Mouse (Mus musculus) adrenal gland, adult 8-10 months (tissue): ENCODE measurements around the gene Trmt10a. TPM values are rescaled to one million over a fixed set of nuclear protein-coding genes. Genes with fewer than 3 reads are reported as not detected.
A peak's percentile ranks its signal among the peaks of the same experiment; 100 is the strongest.

Source experiments
- DNase-seq: peaks from one replicate; pipeline ENCODE4 v3.0.0; 2022
- total RNA-seq, 4 experiments: library from RNA; stranded (reverse); gene quantifications; 2 replicates each; pipeline ENCODE4 v1.2.4; 2022

The Trmt10a gene
- 1 to 10 TPM; 4.9 to 9.2 (median 7.0) TPM for total RNA-seq

DNA sequence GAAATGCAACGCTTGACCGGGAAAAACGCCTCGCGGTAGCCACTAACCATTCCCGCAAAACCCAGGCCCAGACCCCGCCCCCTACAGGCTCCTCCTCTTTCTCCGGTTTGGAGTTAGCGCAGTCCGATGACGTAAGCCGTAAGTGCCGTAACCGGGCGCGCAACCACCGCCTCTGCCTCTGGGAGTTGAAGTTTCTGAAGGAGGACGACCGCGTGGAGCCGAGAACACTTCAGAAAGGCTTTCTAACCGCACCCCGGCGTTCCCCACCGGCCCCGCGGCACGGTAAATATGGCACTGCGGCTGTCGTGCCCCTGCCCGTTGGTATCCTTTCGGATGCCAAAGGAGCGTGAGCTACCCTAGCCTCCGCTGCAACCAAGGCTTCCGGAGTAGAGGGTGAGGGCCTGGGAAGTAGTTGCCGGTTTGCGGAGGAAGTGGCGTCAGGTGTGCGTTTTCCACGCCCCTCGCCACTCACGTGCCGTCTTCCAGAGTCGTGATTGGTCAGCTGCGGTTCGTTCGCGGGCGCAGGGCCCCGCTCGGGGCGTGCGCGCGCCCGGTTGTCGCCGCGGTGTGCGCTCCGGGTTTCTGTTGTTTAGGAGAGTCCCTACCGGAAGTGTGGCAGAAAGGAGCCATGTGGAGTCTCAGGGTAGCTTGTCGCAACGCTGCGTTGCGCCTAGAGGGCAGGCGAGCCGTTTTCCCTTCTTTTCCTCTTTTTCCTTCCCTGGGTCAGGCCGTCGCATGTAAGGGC, at the start of gene Trmt10a:
Gene Trmt10a, plus strand, starts transcription at position 134 of the 745 bp plus-strand sequence.
- DNase-seq, result peak; percentile 97

DNA sequence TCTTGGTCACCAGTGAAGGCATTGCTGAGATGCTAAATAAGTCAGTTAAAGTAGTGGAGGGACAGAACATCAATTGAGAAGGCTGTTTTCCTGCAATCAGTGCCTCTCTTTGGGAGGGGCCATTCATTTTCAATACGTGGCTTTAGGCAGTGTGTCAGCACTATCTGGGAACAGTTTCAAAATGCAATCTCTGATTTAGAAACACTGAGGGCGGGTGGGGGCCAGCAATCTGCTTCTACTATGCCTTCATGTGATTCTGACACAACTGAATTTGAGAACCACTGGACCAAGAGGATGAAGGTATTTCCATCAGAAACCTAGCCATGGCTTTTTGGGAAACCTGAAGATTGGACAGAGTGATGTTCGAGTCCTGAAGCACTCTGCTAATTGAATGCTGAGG, 47.9 kb upstream of the Trmt10a start:
- no peak for DNase-seq

DNA sequence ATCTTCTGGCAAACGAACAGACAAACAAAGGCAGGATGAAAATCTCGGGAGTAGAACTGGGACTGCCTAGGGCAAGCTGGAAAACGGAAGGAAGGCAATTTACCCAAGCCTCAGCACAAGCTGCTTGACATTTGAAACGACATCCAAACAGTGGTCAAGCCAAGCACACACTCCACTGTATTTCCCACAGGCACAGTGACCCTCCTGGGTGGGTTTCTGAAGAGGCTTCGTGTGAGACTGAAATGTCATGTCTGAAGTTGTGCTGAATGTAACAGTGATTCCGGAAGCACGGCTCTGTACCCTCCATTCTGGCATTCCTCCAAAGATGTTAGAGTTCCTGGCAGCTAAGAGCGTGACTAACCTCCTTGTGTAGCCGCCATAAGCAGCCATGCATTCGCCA, 47.5 kb upstream of the Trmt10a start:
- DNase-seq, result no peak

DNA sequence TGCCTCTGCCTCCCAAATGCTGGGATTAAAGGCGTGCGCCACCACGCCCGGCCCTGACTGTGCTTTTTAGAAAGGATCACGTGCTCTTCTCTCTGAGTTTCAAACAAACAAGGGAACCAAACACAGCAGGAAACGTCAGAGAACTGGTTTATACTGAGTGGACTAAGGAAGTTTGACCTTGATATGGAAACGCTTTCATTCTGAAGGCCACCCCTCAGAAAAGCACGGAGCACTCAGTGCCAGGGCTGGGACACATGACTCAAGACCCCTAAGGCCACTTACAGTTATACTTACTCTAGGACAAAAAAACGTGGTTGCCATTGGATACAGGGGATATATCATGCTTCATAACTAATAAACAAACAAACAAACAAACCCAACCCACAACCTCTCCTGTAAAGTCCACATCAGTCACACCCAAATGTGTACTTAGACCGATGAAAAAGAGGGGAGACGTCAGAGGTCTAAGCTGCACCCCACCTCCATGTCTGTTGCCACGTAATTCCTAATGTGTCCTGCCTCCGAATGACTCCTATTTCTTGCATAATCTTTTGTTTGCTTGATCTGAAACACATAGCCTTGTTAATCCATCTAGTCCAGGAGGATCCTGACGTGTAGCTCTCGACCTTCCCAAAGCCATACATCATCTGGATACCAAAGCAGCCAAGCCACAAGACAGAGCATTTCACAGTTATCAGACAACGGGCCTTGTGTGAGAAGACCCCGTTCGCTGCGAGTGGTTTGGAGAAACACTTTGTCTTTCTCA, 46.8 kb upstream of the Trmt10a start:
- peak; percentile 29 for DNase-seq

DNA sequence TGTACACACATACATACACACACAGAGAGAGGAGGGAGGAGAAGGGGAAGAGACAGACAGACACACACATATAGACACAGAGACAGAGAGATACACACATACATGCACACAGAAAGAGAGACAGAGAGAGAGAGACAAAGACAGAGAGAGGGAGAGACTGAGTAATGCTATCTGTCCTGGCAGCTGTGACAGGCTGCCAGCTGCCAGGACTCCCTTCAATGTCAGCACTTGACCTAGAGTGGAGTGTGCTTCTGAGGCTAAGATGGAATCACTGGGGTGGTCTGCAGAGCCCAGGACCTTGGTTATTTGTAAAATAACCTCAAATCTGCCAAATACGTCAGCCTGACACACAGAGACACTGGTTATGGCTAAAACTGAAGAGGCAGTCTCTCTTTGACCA, 45.5 kb upstream of the Trmt10a start:
- peak; percentile 26 for DNase-seq

DNA sequence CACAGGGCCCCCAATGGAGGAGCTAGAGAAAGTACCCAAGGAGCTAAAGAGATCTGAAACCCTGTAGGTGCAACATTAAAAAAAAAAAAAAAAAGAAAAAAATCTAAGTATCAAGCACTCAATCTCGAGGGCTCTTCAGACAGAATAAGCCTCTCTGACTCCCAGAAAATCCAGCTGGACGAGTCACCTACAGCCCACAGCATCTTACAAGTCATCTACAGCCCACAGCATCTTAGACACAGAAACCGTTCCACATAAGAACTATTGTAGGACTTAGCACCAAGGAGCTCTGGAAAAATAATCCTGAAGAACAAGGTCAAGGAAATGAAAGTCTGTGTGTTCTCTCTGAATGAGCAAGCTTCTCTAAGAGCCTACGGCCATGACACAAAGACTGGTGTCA, 41.3 kb upstream of the Trmt10a start:
- DNase-seq, result no peak

DNA sequence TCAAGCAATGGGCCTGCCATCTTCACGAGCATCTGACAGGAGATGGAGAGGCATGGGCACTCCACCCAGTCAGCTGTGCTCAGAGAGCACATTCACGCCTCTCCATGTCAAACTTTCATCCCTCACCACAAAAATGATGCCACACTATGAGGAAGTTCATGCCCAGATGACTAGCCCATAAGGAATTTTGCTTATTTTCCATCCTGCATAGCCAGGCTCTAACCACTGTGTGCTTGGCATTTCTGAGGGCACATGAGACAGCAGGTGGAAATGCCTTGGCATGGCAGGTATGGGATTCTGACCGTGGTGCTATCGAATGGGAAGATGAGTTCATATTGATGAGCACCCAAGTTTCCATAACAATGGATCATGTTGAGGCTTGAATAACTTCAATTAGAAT, 39.6 kb upstream of the Trmt10a start:
- DNase-seq, result no peak

DNA sequence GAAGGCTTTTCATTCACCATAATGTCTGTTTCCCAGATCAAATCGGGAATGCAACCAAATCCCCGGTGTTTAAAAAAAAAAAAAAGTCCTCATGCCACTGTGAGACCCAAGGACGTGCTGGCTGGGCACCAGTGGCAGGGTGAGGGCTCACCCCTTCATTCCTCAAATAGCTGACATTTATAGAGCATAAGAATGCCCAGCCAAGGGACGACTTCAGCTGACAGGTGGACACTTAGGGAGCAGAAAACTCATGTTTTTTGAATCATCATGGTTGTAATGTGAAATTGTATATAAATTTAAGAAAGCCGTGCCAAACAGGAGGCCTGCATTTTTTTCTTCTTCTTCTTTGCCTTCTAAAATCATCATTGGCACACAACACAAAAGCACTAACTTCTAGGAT, 38.2 kb upstream of the Trmt10a start:
- peak; percentile 24 for DNase-seq

DNA sequence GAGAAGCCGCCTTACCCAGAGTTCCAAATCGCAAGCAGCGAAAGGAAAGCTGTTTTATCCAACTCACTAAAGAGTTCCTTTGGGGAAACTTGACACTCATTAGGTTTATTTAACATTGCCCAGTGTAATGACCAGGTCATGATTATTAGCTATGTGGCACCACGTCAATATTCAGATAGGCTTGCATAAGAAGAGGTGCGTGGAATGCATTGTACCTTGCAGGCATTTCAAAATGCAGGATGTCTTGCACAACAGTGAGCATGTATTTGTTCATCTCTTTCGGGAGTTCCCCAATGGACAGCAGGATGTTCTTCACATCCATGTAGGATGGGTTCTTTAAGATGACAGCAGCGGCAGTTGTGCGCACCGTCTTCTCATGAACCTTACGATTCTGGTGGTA, 36.4 kb upstream of the Trmt10a start:
- DNase-seq, result no peak

DNA sequence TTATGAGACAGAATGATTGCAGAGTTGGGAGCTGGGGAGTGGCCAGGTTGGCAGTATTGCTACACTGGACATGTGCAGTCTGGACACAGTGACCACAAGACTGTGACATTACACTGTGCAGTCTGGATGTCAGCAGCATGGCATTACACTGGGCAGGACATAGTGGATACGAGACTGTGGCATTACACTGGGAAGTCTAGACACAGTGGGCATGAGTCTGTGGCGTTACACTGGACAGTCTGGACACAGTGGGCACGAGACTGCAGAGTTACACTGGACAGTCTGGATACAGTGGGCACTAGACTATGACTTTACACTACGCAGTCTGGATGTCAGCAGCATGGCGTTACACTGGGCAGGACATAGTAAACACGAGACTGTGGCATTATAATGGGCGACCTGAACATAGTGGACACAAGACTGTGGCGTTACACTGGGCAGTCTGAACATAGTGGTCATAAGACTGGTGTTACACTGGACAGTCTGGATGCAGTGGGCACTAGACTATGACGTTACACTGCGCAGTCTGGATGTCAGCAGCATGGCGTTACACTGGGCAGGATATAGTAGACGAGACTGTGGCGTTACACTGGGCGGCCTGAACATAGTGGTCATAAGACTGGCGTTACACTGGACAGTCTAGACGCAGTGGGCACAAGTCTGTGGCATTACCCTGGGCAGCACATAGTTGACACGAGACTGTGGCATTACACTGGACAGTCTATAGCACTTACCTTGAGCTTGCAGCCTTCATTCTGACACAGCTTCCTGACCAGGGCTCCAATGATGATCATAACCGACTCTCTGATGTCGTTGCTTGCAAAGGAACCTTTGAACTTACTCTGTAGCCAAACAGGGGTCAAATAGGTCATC, 32.1 kb upstream of the Trmt10a start:
- DNase-seq, result no peak

DNA sequence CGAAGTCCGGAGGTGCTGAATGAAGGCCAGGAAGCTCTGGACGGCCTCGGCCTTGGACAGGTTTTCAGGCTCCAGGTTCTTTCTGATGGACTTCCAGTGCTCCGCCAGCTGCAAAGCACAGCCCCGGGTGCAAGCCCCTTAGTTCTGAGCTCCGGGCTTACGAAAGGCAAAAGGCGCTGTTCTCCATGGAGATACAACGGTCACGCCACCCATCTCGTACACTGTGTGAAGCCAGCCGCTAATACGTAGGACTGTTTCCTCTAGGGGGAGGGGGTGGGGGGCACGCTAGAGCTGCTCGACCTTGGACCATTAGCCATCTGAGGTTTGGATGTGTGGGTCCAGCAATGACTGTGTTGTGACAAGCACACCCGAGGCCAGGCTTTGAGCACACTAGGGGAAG, 29.1 kb upstream of the Trmt10a start:
- DNase-seq, result no peak

DNA sequence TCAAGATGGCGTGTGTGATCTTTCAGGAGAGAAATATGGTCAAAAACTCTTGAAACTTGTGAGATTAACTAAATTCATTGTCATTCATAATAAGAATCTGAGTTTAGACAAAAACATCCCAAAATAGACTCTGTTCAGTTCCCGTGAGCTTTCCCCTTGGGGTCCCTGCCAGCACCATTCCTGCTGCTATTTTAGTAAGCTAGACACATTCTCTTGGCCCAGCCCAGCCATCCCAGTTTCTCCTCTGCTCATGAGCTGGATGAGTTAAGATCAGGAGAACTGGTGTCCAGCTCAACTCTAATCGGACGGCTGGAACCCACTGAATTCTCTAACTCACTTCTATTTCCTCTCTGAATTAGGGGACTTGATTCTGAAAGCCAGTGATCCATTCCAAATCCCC, 26.4 kb upstream of the Trmt10a start:
- DNase-seq, result no peak

DNA sequence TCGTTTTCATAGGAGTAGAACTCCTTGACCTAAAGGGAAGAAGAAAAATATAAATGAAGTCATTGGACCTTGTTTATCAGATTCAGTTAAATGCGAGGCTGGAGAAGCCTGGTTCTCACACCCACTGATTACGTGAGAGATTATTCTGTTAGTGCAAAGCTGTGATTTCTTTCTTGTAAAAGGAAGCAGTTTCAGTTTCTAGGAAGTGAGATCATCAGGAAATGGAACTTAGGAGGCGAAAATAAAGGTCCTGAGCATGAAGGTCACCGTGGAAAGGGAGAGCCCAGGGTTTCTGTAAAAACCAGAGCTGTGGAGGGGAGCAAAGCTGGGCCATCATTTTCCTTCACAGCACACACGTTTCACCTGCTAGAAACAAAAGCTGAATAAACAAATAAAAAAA, 24.9 kb upstream of the Trmt10a start:
- DNase-seq, result no peak

DNA sequence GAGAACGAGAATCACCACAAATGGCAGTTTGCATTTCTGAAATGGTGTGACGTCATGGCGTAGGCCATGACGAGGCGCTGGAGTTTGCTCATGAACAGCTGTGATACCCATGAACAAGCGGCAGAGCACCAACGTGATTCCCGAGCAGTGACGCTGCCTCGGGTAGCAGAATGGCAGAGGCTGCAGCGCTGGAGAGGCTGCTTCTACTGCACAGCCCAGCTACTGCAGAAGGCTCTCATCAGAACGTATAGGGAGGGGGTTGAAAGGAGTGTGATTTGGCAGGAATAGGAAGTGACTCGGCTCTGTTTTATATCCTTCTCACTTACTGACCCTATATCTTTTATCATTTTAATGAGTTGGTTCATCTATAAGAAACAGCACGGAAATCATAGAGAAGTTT, 24.4 kb upstream of the Trmt10a start:
- DNase-seq, result no peak

DNA sequence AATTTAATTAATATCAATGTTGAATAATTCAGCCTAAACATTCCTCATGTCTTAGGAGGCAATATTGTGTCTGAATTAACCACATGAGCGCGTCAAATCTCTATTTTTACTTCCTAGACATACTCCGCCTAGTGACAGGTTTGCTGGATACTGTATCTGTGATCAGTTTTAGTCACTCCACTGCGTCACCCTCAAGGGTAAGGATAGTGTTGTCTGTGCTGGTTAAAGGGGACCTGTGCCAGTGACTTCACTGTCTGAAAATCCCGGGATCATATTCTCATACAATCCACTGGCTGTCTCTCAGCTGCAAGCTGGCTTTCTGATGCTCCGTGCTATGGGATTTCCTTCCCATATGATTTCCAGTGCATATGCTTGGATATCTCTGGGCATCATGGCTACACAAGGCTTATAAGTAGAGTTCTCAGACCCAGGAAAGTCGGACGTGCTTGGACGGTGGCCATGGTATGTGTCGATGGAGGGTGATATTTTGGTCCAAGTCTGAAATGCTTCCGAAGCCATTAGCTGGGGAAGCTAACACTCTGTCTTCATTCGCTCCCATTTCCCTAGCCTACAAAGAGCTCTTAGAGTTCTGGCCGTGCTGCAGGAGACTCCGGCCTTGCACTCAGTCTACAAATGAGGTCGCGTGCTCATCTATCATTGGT, 23.7 kb upstream of the Trmt10a start:
- DNase-seq, result no peak

DNA sequence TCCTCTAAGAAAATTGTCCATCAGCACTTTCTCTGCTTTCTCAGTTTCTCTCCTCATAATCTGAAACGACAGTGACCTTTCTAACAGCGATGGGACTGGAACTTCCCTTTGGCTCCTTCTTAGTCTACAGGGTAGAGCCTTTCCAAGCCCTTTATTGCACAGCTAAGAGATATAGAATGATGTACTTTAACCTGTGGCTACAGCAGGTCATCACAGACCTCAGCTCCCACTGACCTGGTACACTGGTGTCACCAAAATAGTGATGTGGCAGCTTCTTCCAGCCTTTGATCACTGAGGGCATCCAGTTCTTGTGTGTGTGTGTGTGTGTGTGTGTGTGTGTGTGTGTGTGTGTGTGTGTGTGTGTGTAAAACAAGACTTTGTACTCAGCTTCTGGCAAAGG, 21.8 kb upstream of the Trmt10a start:
- DNase-seq, result no peak

DNA sequence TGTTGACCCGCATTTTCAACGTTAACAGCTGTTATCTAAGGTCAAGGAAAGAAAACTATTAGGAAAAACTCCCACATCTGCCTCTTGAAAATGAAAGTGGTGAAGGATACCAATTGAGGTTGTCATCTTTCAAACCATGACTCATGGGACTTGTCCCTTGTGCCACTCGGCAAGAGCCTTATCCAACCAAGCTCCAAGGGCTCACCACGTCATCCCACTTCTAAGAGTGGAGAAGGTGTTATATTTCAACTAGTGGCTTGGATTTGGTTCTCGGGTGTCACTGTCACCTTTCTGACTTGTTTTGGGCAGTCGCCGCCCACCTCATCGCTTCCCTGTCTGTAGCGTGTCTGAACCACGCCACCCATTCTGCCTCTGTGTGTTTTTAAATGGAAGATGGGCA, 19.4 kb upstream of the Trmt10a start:
- no peak for DNase-seq

DNA sequence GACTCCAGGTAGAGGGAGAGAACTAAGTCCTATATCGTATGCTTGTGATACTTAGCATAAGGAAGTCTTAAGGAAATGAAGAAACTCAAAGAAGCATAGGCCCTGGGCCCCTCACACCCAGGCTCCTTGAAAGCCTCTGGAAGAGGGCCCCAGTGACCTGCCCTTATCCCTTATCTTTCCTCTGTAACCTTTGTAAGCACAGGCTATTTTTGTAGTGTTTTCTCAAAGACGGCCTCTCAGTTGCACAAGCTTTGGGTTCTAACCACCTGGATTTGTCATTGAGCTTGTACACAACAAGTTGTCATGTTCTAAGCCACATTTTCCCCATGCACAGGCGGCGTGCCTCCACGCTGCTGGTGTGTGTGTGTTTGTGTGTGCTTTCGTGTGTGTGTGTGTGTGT, 14.1 kb upstream of the Trmt10a start:
- DNase-seq, result no peak

DNA sequence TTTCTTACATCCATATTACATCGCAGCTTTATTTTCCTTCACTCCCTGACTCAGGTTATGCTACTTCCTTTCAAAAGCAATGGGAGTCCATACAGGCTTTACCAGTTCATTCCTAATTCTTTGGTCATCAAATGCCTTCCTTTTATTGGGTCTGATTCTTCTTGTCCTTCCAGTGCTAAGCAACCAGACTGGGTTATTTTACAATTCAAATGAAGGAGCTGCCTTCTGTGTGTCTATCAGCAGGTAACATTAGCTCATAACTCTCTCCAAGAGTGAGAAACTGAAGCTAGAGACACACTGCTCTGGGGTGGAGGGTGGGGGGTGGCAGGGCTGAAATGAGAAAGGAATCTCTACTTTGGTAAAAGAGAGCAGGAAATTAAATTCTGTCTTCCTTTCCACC, 12.6 kb upstream of the Trmt10a start:
- DNase-seq, result no peak

DNA sequence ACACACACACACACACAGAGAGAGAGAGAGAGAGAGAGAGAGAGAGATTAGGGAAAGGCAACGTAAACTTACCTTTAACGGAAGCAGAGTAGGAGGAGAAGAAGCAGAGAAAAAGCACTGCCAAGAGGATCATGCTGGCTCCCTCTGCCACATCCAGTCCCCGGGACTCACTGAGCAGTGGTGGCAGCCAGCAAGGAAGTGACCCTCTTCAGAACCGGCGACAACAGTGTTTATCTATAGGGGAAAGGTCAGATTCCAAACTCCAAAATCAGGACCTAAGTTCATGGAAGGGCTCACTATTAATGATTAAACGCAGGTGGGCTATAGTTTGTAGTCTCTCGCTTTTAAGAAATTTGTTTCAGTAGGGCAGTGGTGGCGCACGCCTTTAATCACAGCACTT, 12.1 kb upstream of the Trmt10a start:
- no peak for DNase-seq

DNA sequence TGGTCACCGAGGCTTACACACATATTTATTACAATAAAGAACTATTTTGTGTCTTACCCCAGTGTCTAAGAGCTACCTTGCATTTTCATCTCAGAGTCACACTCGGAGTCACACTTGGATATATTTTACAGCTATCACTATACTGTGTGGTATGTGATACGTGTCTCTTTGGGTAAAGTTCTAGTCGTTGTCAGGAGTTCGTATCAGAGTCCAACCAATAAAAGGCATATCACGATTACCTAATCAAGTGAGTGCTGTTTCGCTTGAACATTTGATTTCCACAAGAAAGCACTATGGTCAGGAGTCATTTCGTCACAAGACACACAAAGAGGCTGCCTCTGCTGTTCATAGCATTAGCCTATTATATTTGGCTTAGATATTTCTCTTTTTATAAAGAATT, 9.8 kb upstream of the Trmt10a start:
- DNase-seq, result no peak

DNA sequence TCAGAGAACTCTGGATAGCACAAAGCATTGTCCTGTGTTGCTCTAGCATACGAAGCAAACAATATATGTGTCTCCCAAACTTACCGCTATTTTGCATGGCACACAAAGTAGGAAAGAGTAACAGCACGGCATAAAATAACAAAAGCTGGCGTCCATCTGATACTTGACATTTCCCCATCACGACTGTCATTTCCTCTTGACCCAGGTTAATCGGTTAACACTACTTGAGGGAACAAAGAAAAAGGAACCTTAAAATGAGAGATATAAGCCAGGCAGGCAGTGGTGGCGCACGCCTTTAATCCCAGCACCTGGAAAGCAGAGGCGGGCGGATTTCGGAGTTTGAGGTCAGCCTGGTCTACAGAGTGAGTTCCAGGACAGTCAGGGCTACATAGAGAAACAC, 9.3 kb upstream of the Trmt10a start:
- DNase-seq, result no peak

DNA sequence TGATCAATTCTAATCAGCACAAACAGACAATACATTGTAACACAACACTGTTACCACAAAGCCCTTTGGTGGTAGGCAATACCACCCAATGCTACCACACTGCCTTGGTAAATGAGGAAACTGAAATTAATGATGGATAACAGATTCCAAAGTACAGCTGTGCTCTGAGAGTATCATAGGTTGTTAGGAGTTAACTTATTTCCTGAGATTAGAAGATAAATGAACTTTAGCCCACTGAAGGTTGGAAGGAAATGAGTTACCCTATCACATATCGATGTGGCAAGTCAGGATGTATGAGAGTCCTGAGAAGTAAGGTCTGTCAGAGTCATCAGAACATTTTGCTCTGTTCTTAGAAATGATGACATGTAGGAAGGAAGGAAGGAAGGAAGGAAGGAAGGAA, 8.7 kb upstream of the Trmt10a start:
- no peak for DNase-seq
